Mouse (Mus musculus) left cerebral cortex, adult 2 months (tissue): ENCODE measurements around the gene Cblc. TPM values are rescaled to one million over a fixed set of nuclear protein-coding genes. Genes with fewer than 3 reads are reported as not detected.
A peak's percentile ranks its signal among the peaks of the same experiment; 100 is the strongest.

Experiments used
- DNase-seq, 2 experiments: peaks; one replicate each; pipeline ENCODE4 v3.0.0; 2021 to 2022; ENCODE audit warnings: low spot score in 2 of 2, mixed read lengths in 1 of 2; ENCODE audit errors: extremely low spot score in 1 of 2
- H3K27ac ChIP-seq: fragments of 200-600 bp; 2 replicates; pipeline ENCODE4 v1.8.1; 2022
- H3K4me3 ChIP-seq: fragments of 200-600 bp; 2 replicates; pipeline ENCODE4 v1.8.1; 2022
- CTCF ChIP-seq: fragments of 200-600 bp; IDR thresholded peaks from 2 replicates; pipeline ENCODE4 v1.8.1; 2022; ENCODE audit warnings: antibody characterized with exemption, mild to moderate bottlenecking, moderate library complexity
- intact Hi-C: fragments of 180-260 bp; cut with DNase I; formaldehyde crosslinking; loops from one replicate; pipeline ENCODE4 v1.15.1; 2025
- total RNA-seq, 2 experiments: library from RNA; stranded (reverse); gene quantifications; 2 replicates each; pipeline ENCODE4 v1.2.3; 2021

The Cblc gene
- total RNA-seq, 2 experiments from 2014 or later, result not detected

DNA sequence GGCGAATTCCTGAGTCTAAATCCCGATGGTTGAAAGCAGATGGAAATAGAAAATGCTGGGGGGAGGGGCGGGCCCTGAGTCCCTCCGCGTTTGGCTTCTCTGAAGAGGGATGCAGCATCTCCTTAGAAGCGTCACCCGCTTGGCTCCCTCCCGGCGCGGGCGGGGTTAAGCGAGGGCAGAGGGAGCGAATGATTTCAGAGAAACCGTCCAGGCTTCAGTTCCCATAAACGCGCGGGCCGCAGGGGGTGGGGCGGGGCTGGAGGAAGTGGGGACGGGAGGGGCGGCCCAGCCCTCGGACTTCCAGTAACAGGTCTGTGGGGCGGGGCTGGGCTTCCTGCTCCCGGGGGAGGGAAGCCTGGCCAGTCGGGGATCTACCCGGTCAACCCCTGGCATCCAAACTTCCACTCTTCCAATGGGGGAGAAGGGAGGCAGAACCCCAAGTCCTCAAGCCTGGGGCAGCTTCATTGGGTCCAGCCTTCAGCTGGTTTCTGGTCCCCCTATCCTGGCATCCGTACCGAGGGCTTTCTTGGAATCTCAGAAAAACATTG is 19.7 kb upstream of the Cblc start:
- intact Hi-C loops, result no loop called here
- TF ChIP-seq CTCF, result no peak
- Histone ChIP-seq H3K27ac (no peak overlapping the region), H3K4me3 (peak overlapping the region; percentile 44)
- DNase-seq, result peak; percentile 31 to 38

- intact Hi-C loops, result no loop called here
- TF ChIP-seq CTCF, result no peak
- H3K27ac ChIP-seq, result no peak overlapping the region
- H3K4me3 ChIP-seq, result peak overlapping the region; percentile 44
- DNase-seq, result no peak
Measured at GRCm38 (mm10) chr7:19815296-19816223, 19.0 kb upstream of the Cblc start.

GRCm38 (mm10) chr7:19813579-19814122 is 17.0 kb upstream of the Cblc start:
- Histone ChIP-seq H3K4me3 (no peak overlapping the region), H3K27ac (no peak overlapping the region)
- intact Hi-C loops, result no loop called here
- no peak for DNase-seq
- TF ChIP-seq CTCF, result no peak

- no peak for TF ChIP-seq CTCF
- DNase-seq, result no peak
- H3K4me3 ChIP-seq, result no peak overlapping the region
- H3K27ac ChIP-seq, result no peak overlapping the region
- intact Hi-C loops, result no loop called here
Measured at GRCm38 (mm10) chr7:19813161-19813560, 16.6 kb upstream of the Cblc start.

DNA sequence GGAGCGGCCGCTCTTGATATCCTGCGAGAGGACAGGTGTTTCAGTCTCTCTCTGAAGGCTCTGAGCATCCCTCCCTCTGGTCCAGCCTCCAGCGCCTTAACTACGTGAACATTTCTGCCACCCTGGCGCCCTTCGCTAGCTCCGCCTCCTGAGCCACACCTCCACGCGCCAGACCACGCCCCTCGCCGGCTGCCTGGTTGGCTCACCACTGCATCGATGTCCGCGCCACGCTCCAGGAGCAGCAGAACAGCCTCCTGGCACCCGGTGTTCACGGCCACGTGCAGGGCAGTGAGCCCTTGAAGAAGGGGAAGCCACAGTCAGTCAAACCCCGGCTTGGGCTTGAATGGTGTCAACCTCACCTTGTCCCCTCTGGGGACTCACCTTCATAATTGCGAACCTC is 14.5 kb upstream of the Cblc start:
- DNase-seq, result no peak
- no peak for TF ChIP-seq CTCF
- H3K27ac ChIP-seq, result no peak overlapping the region
- intact Hi-C loops, result no loop called here
- no peak overlapping the region for H3K4me3 ChIP-seq

DNA sequence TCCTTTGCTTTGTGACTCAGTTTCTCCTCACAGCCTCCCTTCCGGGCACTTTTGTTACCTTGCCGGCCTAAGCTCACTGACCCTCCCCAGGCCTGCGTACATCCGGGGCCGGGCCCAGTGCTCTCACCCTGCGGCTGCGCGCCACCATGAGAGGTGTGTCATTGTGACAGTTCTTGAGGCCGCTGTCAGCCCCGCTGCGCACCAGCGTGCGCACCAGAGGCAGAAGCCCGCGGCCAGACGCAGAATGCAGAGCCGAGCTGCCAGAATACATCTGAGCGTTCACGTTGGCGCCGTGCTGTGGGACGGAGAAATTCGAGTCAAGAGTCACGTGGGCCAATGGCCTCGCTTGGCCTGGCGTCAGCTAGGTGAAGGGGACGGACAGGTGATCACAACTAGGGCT is 12.8 kb upstream of the Cblc start:
- Histone ChIP-seq H3K4me3 (peak overlapping the region; percentile 24; the same call in 1 of the 2 replicates), H3K27ac (no peak overlapping the region)
- intact Hi-C loops, result no loop called here
- DNase-seq, result peak in 1 of 2 experiments; percentile 24
- no peak for TF ChIP-seq CTCF

DNA sequence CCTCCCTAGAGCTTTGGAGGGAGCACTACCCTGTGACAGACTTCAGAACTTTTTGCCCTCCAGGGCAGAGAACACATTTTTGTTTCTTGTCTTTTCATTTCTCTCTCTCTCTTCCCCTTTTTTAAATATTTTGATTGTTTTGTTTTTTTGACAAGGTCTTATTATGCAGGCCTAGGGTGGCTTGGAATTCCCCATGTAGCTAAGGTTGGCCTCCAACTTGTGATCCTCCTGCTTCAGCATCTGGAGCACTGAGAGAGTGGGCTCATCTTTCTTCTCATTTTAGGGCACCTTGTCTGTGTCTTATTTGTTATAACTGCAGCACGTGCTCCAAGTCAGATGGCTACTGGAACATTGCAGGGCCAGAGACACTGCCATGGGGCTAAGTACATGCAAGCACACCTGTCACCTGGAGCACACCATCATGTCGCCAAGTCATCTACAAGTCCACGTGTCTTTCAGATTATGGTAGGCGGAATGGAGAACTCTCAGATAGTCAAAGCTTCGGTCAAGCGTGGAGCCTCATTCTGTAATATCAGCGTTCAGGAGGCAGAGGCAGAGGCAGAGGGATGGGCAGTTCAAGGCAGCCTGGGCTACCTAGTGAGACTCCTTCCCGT is 9.9 kb upstream of the Cblc start:
- intact Hi-C loops, result no loop called here
- H3K4me3 ChIP-seq, result no peak overlapping the region
- no peak overlapping the region for H3K27ac ChIP-seq
- DNase-seq, result no peak
- TF ChIP-seq CTCF, result no peak

GRCm38 (mm10) chr7:19802995-19803394 is 6.4 kb upstream of the Cblc start:
- intact Hi-C loops, result loop anchor here (1.0 to 5.0 kb wide), 2 partner anchors 40 to 154 kb away; no protein-coding TSS in a partner anchor
- Histone ChIP-seq H3K4me3 (no peak overlapping the region), H3K27ac (no peak overlapping the region)
- peak; percentile 72 for TF ChIP-seq CTCF
- DNase-seq, result peak; percentile 70 to 75

GRCm38 (mm10) chr7:19800764-19801163 is 4.2 kb upstream of the Cblc start:
- intact Hi-C loops, result loop anchor here (5.0 kb wide), 1 partner anchor 157 kb away; no protein-coding TSS in a partner anchor
- Histone ChIP-seq H3K4me3 (no peak overlapping the region), H3K27ac (no peak overlapping the region)
- peak; percentile 70 for TF ChIP-seq CTCF
- DNase-seq, result no peak

DNA sequence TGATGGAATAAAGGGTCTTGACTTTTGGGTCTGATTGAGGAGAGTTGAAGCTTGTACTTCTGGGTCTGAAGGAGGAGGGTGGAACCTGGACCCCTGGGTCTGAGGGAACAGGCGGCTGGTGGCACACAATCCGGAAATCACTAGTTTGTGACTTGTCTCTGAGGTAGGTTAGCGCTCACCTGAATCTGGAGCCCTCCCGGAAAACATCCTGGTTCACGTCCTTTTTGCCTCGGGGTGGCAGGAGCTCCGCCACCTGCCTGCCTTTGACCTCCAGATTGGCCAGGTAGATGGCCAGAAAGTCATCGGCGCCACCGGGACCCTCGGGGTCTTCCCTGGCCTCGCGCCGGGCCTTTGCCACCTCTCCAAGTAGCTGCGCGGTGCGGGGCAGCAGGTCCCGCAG is 355 bp downstream of the Cblc start:
- DNase-seq, result no peak
- H3K4me3 ChIP-seq, result no peak overlapping the region
- H3K27ac ChIP-seq, result no peak overlapping the region
- intact Hi-C loops, result no loop called here
- no peak for TF ChIP-seq CTCF

DNA sequence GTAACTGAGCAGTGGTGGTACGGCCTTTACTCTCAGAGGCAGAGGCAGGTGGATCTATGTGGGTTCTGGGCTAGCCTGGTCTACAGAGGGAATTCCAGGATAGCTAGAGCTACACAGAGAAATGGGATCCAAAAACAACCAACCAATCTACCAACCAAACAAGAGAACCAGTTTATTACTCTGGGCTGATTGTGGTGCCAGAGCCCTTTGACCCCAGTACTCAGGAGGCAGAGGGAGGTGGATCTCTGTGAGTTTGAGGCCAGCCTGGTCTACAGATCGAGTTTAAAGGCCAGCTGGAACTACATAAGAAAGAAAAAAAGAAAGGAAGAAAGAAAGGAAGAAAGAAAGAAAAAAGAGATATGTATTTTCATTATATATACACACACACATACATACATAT is 1.4 kb downstream of the Cblc start:
- Histone ChIP-seq H3K27ac (no peak overlapping the region), H3K4me3 (no peak overlapping the region)
- intact Hi-C loops, result no loop called here
- TF ChIP-seq CTCF, result no peak
- no peak for DNase-seq
